Mouse (Mus musculus) brain, adult 10 weeks (tissue): ENCODE measurements around the gene Adat1. TPM values are rescaled to one million over a fixed set of nuclear protein-coding genes. Genes with fewer than 3 reads are reported as not detected.

ENCODE experiments used
- polyA plus RNA-seq: library from polyadenylated mRNA; stranded (reverse); fragments of 350-450 nt; fragmentation: Illumina TruSeq; extraction: RNeasy Lipid Tissue Mini Kit (QIAGEN cat#74804); gene quantifications from one replicate; pipeline ENCODE4 v1.2.3, GENCODE M21; 2015; ENCODE audit warnings: low read depth, low replicate concordance

Adat1 gene
- 7.0 TPM for polyA plus RNA-seq

GRCm38 (mm10) chr8:111992013-111992702 lies at the start of gene Adat1:
TSS of gene Adat1 (minus strand) at chr8:111992302.

GRCm38 (mm10) chr8:112014936-112015335 lies 22.8 kb upstream of the Adat1 start, which contains the start of gene Gm6793:
TSS of gene Gm6793 (minus strand) at chr8:112015036.

DNA sequence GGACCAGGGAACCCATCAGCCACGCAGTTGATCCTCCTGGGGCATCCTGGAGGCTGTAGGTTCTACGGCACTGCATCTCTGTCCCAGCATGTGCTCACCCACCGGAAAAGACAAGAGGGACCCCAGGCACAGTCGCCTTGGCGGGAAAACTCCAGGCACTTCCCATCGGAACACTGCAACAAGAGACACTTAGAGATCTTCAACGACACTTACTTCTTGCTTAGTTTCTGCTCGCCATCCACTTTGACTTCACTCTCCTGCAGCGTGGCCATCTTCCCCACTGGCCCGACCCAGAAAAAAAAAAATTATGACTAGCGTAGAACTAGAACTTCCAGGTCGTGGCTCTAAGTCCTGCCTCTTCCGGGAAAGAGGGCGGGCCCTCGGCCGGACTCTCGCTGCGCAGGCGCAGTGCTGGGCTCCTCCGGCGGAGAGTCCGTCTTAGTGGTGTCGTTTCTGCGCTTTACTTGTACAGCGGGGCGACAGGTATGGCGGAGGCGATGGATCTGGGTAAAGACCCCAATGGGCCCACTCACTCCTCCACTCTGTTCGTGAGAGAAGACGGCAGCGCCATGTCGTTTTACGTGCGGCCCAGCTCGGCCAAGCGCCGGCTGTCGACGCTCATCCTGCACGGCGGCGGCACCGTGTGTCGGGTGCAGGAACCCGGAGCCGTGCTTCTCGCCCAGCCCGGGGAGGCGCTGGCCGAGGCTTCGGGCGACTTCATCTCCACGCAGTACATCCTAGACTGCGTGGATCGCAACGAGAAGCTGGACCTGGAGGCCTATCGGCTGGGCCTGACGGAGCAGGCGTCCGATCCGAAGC lies 19.1 kb upstream of the Adat1 start, which contains the start of the genes Kars and Terf2ip:
Gene Kars (minus strand): TSS at position 327 of the 819 bp plus-strand sequence.
Gene Terf2ip (plus strand): TSS at position 402 of the 819 bp plus-strand sequence.

DNA sequence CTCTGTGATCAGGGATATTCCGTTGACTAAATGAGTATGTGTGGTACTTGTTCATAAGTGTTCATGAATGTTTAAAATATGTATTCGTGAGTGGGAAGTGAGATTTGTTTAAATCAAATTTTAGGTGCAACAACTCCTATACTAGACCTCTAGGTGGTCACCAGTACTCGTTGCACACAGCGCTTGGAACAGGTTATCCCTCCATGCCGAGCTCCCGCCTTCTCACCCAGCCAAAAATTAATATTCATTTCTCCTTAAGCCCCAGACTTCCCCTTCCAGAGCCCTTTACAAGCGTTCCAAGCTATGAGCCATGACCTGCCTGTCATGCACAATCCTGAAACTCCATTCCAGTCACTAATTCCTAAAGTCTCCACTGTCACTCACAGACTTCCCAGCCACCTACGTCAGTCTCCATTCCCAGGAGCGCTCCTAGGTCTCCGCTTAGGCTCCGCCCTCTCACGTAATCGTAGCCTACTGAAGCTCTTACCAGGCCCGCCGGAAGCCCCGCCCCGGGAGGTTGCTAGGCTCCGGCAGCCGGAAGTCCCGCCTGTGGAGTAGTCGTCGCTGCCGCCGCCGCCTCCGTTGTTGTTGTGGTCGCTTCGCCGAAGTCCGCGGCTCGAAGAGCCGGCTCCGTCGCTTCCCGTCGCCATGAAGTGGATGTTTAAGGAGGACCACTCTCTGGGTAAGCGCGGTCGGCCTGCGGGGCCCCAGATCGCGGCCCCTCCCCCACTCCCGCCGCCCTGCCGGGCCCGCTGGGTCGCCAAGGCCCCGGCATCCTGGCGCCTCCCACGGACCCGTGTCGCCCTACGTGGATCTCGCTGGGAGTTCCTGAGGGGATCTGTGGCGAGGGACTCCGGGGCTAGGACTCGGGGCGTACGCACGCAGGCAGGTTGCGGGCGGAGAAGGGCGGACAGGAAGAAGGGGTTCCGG lies 51.7 kb downstream of the Adat1 start, which contains the start of gene Gabarapl2:
Gene Gabarapl2 (plus strand): TSS at position 533 of the 930 bp plus-strand sequence.

GRCm38 (mm10) chr8:111933348-111934076 lies 58.6 kb downstream of the Adat1 start, which contains the start of gene Tmem231:
TSS of gene Tmem231 (minus strand) at chr8:111933881.

Other genes with a start within 250 kb of the Adat1 start
- 35.4 TPM for gene Bcar1, start 248.5 kb downstream of the Adat1 start, polyA plus RNA-seq
- 146 TPM for gene Cfdp1, start 138.0 kb downstream of the Adat1 start, polyA plus RNA-seq
- gene Tmem170, start 115.6 kb downstream of the Adat1 start, polyA plus RNA-seq = 3.3 TPM
- 1.6 TPM for gene Chst5, start 81.9 kb downstream of the Adat1 start, polyA plus RNA-seq
- gene Tmem231, start 58.4 kb downstream of the Adat1 start, polyA plus RNA-seq = 10.3 TPM
- gene Gabarapl2, start 51.6 kb downstream of the Adat1 start, polyA plus RNA-seq = 428 TPM
- 76.7 TPM for gene Kars, start 19.0 kb upstream of the Adat1 start, polyA plus RNA-seq
- gene Terf2ip, start 19.1 kb upstream of the Adat1 start, polyA plus RNA-seq = 35.9 TPM
- gene Gm6793, start 22.7 kb upstream of the Adat1 start, polyA plus RNA-seq = not detected